Mouse (Mus musculus): Measurements from ENCODE around the gene Eea1.

Eea1 gene

GRCm38 (mm10) chr10:95949410-95949809 is 9.0 kb downstream of the Eea1 start:
- DNase-seq (ENCODE audit: low read depth) = no peak

DNA sequence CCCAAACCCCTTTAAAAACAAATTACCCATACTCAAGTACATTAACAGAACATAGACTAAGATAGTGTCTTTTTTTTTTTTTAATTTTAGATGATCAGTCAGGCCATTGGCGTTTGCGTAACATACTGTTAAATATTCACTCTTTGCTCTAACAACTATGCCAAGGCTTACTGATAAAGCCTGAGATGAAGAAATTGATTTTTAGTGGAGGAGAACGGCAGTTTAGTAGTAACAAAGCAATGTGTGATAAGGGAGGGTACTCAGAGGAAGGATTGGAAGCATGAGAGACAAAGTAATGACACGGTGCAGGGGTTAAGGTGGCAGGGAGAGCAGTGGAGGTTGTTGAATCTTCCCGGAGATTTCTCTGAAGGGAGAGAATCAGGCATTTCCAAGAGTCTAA is 9.7 kb downstream of the Eea1 start:
- DNase-seq (ENCODE audit: low read depth) = no peak

GRCm38 (mm10) chr10:95950797-95951196 is 10.3 kb downstream of the Eea1 start:
- no peak for DNase-seq (ENCODE audit: low read depth)

GRCm38 (mm10) chr10:95951346-95951745 is 10.9 kb downstream of the Eea1 start:
- no peak for DNase-seq (ENCODE audit: low read depth)

DNA sequence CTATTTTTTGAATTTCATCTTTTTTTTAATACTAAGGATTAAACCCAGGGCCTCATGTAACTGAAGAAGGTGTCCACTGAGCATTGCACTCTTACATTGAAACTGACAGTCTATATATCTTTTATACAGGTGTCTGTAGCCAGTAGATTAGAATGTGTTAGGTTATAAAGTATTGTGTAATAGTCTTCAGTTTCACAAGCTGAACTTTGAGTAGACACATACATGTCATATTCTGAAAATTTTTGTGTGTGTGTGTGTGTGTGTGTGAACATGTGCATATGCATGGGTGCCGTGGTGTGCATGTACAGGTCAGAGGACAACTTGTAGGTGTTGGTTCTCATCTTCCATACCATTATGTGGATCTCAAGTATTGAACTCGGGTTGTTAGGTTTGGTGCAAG is 16.2 kb downstream of the Eea1 start:
- DNase-seq (ENCODE audit: low read depth) = no peak

- DNase-seq (ENCODE audit: low read depth) = no peak
Observed at GRCm38 (mm10) chr10:95957574-95957973, 17.1 kb downstream of the Eea1 start.

- DNase-seq (ENCODE audit: low read depth) = no peak
Observed at GRCm38 (mm10) chr10:95964679-95965078, 24.2 kb downstream of the Eea1 start.

- DNase-seq (ENCODE audit: low read depth) = no peak
Observed at GRCm38 (mm10) chr10:95969694-95970093, 29.2 kb downstream of the Eea1 start.

DNA sequence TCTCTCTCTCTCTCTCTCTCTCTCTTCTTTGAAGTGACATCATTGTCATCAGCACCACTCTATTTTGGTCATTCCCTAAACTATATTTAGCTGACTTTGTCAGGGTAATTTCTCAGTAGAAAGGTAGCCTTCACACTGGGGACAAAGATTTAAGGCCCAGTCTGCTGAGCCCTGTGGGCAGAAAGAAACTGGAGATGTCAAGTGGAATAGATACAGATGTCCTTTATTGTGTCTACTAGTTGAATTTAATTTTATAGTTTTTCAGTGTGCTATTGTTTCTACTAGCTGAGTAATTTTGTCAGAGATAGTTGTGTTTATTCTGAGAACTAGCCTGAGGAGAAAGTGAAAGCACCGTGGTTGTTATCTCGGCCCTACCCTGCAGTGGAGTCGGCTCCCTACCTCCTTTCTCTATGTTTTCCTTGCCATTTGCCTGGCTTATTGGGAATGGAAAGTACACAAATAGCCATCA is 30.3 kb downstream of the Eea1 start:
- DNase-seq (ENCODE audit: low read depth) = peak; percentile 34

GRCm38 (mm10) chr10:95971341-95971740 is 30.9 kb downstream of the Eea1 start:
- no peak for DNase-seq (ENCODE audit: low read depth)

DNA sequence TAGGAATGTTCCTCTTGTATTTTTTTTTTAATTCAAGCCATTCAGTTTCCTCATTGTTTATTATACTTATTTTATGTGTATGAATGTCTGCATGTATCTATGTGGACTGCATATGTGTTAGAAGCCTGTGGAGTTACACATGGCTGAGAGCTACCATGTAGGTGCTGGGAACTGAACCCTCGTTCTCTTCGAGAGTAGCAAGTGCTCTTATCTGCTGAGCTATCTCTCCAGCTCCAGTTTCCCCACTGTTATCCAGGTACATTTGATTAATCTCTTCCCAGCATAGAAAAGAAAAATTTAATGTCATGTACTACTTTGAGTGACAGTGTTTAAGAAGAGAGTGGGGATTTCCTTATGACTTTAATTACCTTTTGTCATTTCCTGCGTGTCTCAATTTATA is 31.5 kb downstream of the Eea1 start:
- DNase-seq (ENCODE audit: low read depth) = no peak

GRCm38 (mm10) chr10:95974462-95974861 is 34.0 kb downstream of the Eea1 start:
- no peak for DNase-seq (ENCODE audit: low read depth)

DNA sequence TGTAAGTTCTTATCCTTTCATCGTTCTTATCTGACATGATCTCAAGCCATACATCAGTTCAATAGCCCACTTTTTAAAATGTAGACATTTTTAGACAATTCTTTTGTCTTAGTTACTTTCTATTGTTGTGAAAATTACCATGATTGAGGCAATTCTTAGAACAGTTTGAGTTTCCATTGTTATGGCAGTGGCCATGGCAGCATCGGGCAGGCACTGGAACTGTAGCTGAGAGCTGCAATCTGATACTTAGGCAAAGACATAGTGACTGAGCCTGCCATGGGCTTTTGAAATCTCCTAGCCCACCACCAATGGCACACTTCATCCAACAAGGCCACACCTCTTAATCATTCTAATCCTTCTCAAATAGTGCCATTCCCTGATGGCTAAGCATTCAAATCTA is 36.3 kb downstream of the Eea1 start:
- no peak for DNase-seq (ENCODE audit: low read depth)

DNA sequence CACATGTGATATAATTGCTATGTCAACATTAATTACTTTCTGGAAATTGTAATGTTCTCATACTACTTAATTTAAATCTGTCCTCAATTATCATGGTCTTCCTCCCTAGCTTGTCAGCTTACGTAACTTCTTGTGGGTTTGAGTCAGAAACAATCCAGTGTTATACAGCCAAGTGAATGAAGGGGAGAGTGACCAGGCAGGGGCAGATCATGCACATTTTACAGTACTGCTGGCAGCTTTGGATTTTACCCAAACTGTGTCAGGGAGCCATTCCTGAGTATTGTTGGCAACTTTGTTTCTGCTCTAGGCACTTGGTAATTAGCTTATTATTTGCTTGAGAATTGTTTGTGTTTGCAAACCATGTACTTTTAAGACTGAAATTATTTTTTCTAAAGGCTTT is 49.3 kb downstream of the Eea1 start:
- DNase-seq (ENCODE audit: low read depth) = no peak

DNA sequence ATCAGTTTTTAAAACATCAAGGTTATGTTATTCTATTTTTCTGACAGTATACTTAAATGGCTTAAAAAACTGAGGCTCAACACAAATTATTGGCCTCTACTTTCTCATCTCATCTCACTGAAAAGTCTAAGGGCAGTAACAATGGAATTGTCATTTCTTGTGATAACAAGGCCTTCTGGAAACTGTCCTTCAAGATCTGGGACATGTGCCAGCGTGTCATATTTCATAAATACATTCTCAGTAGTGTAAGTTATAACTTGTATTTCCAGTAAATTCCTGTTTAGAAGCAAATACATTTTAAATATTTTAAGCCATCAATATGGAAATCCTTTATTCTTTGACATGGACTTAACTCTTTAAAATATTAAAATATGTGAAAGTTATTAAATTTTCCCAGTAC is 50.7 kb downstream of the Eea1 start:
- no peak for DNase-seq (ENCODE audit: low read depth)

DNA sequence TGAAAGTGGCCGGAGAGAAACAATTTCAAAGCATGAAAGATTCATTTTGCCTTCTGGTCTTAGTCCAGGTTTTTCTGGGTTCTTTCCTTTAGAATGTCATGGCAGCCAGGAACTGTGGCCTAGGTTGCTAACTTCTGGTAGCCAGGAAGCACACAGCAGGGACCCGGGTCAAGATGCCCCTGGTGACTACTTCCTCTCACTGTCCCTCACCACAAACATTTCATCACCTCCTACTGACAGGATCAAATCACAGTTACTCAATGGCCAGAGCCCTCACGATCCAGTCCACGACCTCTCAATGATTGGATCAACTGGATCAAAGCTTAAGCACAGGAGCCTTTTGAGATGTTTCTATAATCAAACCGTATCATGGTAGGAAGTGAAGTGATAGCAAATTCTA is 60.5 kb downstream of the Eea1 start:
- no peak for DNase-seq (ENCODE audit: low read depth)

- DNase-seq (ENCODE audit: low read depth) = no peak
Observed at GRCm38 (mm10) chr10:96015738-96016137, 75.3 kb downstream of the Eea1 start.

DNA sequence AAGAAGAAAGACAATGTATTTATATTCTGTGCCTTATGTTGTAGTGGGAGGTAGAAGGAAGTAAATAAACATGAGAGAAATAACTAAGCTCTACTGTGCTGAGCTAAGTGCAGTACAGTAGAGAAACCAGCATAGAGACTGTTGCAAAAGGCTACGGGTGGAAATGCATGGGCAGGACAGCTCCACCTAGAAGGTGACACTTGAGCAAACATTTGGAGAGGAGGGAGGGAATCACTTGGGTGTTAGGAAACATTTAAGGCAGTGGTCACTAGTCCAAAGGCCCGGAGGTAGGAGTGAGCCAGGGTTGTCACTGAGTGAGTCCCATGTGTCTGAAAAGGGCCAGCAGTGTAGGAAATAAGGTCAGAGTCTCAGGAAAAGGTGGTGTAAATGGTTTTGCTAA is 77.0 kb downstream of the Eea1 start:
- no peak for DNase-seq (ENCODE audit: low read depth)

- peak; percentile 25 for DNase-seq (ENCODE audit: low read depth)
Observed at GRCm38 (mm10) chr10:96033356-96033984, 93.0 kb downstream of the Eea1 start.

GRCm38 (mm10) chr10:96034106-96034505 is 93.7 kb downstream of the Eea1 start:
- DNase-seq (ENCODE audit: low read depth) = no peak

- DNase-seq (ENCODE audit: low read depth) = no peak
Observed at GRCm38 (mm10) chr10:96035951-96036350, 95.5 kb downstream of the Eea1 start.

DNA sequence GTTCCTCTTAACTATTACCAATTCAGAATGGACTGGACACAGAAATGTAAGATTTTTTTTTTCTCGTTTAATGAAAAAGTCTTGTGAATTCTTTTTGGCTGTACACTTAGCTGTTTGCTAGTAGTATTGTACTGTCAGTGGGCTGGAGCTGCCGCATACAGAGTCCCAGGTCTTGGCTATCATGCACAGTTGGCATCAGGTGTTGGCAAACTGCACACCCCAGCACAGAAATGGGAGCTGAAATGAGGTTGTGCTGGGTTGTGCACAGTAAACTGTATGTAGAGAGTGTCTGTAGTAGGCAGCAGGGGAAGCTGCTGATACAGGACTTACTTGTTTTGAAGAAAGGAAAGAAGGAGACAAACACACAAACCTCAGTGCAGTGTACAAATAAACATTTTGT is 103.8 kb downstream of the Eea1 start:
- no peak for DNase-seq (ENCODE audit: low read depth)

DNA sequence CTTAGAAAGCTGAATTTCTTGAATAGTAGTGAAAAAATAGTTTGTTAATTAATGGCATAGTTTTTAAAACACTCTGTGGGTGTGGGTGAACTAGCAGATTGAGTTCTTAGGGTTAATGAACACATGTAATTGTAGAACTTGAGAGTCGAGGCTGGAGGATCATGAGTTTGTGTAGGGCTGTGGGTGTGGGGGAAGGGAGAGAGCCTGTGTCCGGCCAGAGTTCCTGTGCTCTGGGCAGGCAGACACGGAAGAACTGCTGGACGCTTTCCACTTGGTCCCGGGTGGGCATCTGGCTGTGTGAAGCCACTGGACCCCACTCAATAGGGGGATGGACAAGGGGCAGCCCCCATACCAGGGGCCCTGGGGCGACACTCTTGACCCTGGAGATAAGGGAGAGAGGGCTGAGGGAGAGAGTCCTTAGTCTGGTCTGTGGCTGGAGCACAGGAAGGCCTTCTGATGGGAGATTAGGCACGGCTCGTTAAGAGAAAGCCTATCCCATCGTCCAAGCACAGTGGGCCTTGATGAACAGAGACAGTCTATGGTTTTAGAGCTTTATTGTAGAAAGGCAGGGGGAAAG is 107.6 kb downstream of the Eea1 start:
- DNase-seq (ENCODE audit: low read depth) = no peak

DNA sequence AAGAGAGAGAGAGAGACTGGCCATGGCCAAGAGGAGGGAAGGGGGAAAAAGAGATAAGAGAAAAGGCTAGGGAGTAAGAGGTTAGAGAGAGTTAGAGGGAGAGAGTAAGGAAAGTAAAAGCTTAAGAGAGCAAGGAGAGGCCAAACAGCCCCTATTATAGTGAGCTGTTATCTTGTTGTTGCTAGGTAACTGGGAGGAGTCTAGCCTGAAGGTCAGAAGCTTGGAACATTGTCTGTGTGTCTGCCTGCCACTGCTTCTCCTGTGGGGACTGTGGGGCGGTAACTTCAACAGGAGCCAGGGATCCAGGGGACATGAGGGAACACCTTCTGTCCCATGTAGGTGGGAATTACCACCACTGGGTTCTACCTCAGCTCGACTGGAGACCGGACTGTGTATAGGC is 108.1 kb downstream of the Eea1 start:
- DNase-seq (ENCODE audit: low read depth) = no peak

All from c-Kit-positive CD71-positive TER-119-negative erythroid progenitor cells, embryonic 14.5 days (primary cell).